Mouse (Mus musculus) urinary bladder, adult 2 months (tissue): Measurements from ENCODE around the gene Gm13275. TPM values are rescaled to one million over a fixed set of nuclear protein-coding genes. Genes with fewer than 3 reads are reported as not detected.
"Not testable (repeated sequence)": the region's sequence is repeated elsewhere in the genome, so short reads cannot be mapped to it uniquely, and the experiment has no call there.

Source experiments
- DNase-seq: peaks from one replicate; pipeline ENCODE4 v3.0.0; 2022; ENCODE audit warnings: low spot score
- polyA plus RNA-seq: library from polyadenylated mRNA; depleted of rRNA; stranded (reverse); fragments of >200 nt; gene quantifications from 2 replicates; pipeline ENCODE4 v1.2.3, GENCODE M21; 2012; rRNA removed

The Gm13275 gene
- polyA plus RNA-seq, result not detected in 2 replicates

DNA sequence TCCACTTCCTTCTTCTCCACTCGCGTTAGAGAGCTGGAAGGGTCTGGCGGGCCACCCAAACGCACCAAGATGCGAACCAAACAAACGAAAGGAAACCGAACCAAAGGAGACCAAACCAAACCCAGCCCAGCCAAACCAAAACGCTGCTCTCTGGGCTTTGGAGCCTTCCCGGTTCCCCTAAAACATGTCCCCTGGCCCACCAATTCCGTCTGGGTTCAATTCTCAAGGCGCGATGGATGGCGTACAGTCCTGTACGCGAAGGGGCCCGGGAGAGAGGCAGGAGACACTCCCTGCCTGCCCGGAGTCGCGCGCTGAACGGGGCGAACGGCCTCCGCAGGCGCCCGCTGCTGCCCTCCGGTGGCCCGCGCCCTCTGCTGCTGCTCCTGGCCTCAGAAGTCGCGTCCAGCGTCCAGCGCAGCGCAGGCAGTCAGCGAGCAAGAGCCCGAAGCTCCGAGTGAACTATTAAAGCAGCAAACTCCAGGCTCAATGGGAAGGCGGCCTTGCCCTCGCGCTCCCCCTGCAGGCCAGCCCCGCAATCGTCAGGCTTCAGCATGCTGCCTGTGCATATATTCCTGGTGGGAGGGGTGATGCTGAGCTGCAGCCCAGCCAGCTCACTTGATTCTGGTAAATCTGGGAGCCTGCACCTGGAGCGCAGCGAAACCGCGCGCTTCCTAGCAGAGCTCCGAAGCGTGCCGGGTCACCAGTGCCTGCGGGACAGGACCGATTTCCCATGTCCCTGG lies at the start of gene Gm13275:
TSS of gene Gm13275 (plus strand) at position 552 of the 740 bp plus-strand sequence.
- DNase-seq, result peak; percentile 89

DNA sequence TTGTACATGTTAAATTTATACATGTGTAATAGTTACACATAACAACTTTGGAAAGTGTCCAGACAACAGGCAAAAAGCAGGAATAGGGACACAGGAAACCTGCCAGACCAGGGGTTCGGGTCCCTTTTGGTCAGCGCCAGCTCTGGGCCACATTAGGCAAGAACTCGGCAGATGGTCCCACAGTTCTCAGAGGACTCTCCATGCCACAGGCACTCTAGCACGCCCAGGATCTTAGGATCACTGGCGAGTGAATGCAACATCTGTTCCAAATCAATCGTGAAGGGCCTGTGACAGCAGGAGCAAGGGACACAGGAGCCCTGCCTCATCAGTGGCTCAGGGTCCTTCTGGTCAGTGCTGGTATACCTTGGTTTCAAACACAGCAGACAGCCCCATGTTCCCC lies 44.4 kb upstream of the Gm13275 start:
- DNase-seq, result no peak

DNA sequence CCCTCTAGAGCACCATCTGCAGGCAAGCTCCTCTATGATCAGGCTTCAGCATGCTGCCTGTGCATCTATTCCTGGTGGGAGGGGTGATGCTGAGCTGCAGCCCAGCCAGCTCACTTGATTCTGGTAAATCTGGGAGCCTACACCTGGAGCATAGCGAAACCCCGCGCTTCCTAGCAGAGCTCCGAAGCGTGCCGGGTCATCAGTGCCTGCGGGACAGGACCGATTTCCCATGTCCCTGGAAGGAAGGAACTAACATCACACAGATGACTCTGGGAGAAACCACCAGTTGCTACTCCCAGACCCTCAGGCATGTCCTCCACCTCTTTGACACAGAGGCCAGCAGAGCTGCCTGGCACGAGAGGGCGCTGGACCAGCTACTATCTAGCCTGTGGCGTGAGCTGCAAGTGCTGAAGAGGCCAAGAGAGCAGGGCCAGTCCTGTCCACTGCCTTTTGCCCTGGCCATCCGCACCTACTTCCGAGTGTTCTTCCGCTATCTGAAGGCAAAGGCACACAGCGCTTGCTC lies 39.4 kb upstream of the Gm13275 start, which contains the start of gene Gm13271:
TSS of gene Gm13271 (plus strand) at position 51 of the 523 bp plus-strand sequence.
- DNase-seq, result peak; percentile 80

DNA sequence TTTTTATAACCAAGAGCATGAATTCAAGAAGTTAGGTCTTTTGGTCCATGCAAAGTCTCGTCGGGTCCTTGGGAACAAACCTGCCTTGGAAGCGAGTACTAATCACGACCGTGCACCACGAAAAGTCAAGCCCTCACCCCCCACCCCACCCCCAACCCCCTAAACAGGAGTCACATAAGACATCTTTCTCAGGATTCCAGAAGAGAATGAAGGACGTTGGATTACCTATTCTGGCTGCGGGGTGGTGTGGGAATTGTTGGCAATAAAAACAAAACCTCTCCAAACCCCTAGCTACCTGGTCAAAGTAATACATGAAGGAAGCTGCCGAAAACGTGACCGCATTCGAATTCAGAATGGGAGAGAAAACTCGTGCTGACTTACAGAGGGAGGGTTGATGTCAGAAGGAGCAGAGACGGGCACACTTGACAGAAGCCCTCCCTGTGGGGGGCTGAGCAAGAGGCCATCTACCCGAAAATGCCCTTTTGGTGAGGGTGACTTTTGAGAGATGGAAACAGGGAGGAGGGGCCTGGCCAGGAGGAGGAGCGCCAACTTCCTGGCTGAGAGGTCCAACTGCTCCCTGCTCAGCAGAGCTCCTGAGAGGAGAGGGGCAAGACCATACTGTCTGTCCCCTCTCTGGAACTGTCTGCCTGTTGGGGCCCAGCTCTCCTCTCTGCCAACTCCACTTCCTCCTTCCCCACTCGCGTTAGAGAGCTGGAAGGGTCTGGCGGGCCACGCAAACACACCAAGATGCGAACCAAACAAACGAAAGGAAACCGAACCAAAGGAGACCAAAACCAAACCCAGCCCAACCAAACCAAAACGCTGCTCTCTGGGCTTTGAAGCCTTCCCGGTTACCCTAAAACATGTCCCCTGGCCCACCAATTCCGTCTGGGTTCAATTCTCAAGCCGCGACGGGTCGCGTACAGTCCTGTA lies 37.4 kb upstream of the Gm13275 start:
- not testable (repeated sequence) for DNase-seq

DNA sequence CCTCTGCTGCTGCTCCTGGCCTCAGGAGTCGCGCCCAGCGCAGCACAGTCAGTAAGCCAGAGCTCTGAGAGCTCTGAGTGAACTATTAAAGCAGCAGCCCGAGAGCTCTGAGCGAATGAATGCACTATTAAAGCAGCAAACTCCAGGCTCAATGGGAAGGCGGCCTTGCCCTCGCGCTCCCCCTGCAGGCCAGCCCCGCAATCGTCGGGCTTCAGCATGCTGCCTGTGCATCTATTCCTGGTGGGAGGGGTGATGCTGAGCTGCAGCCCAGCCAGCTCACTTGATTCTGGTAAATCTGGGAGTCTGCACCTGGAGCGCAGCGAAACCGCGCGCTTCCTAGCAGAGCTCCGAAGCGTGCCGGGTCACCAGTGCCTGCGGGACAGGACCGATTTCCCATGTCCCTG lies 36.7 kb upstream of the Gm13275 start:
- DNase-seq, result peak; percentile 99

DNA sequence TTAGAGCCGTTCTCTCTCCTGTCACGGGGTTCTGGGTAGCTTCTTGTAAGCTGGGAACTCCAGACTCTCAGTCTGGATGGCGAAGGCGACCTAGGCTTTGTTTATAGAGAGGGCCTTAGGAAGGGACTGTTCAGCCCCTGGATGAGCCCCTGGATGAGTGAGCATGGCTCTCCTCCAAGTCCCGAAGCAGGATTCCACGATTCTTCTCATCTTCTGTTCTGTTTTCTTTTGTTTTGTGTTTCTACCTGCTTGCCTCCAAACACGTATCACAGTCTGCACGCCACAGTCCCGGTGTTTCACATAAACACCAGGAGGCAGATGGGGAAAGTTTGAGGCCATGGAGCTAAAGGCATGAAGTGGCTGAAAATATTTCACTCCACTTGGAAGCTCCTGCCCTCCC lies 35.5 kb upstream of the Gm13275 start:
- DNase-seq, result not testable (repeated sequence)

DNA sequence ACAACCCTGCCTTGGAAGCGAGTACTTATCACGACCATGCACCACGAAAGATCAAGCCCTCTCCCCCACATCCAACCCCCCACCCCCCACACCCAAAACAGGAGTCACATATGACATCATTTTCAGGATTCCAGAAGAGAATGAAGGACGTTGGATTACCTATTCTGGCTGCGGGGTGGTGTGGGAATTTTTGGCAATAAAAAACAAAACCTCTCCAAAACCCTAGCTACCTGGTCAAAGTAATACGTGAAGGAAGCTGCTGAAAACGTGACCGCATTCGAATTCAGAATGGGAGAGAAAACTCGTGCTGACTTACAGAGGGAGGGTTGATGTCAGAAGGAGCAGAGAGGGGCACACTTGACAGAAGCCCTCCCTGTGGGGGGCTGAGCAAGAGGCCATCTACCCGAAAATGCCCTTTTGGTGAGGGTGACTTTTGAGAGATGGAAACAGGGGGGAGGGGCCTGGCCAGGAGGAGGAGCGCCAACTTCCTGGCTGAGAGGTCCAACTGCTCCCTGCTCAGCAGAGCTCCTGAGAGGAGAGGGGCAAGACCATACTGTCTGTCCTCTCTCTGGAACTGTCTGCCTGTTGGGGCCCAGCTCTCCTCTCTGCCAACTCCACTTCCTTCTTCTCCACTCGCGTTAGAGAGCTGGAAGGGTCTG lies 34.5 kb upstream of the Gm13275 start, which contains the start of gene Gm13283:
TSS of gene Gm13283 (plus strand) at position 510 of the 659 bp plus-strand sequence.
- not testable (repeated sequence) for DNase-seq

DNA sequence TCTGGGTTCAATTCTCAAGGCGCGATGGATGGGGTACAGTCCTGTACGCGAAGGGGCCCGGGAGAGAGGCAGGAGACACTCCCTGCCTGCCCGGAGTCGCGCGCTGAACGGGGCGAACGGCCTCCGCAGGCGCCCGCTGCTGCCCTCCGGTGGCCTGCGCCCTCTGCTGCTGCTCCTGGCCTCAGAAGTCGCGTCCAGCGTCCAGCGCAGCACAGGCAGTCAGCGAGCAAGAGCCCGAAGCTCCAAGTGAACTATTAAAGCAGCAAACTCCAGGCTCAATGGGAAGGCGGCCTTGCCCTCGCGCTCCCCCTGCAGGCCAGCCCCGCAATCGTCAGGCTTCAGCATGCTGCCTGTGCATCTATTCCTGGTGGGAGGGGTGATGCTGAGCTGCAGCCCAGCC lies 33.9 kb upstream of the Gm13275 start:
- peak; percentile 47 for DNase-seq

DNA sequence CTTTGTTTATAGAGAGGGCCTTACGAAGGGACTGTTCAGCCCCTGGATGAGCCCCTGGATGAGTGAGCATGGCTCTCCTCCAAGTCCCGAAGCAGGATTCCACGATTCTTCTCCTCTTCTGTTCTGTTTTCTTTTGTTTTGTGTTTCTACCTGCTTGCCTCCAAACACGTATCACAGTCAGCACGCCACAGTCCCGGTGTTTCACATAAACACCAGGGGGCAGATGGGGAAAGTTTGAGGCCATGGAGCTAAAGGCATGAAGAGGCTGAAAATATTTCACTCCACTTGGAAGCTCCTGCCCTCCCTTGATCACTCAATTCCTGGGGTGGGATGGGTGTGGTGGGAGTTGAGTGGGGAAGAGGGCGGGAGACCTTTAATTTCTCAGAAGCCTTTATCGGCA lies 32.5 kb upstream of the Gm13275 start:
- DNase-seq, result peak; percentile 83

DNA sequence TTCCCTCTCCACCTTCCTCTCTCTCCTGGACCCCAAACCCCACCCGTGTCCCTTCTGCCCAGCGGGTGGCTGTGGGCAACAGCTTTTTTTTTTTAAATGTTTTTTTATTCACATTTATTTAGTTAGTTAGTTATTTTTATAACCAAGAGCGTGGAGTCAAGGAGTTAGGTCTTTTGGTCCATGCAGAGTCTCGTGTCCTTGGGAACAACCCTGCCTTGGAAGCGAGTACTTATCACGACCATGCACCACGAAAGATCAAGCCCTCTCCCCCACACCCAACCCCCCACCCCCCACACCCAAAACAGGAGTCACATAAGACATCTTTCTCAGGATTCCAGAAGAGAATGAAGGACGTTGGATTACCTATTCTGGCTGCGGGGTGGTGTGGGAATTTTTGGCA lies 31.9 kb upstream of the Gm13275 start:
- peak; percentile 36 for DNase-seq

DNA sequence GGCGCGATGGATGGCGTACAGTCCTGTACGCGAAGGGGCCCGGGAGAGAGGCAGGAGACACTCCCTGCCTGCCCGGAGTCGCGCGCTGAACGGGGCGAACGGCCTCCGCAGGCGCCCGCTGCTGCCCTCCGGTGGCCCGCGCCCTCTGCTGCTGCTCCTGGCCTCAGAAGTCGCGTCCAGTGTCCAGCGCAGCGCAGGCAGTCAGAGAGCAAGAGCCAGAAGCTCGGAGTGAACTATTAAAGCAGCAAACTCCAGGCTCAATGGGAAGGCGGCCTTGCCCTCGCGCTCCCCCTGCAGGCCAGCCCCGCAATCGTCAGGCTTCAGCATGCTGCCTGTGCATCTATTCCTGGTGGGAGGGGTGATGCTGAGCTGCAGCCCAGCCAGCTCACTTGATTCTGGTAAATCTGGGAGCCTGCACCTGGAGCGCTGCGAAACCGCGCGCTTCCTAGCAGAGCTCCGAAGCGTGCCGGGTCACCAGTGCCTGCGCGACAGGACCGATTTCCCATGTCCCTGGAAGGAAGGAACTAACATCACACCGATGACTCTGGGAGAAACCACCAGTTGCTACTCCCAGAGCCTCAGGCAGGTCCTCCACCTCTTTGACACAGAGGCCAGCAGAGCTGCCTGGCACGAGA lies 30.8 kb upstream of the Gm13275 start:
- not testable (repeated sequence) for DNase-seq

DNA sequence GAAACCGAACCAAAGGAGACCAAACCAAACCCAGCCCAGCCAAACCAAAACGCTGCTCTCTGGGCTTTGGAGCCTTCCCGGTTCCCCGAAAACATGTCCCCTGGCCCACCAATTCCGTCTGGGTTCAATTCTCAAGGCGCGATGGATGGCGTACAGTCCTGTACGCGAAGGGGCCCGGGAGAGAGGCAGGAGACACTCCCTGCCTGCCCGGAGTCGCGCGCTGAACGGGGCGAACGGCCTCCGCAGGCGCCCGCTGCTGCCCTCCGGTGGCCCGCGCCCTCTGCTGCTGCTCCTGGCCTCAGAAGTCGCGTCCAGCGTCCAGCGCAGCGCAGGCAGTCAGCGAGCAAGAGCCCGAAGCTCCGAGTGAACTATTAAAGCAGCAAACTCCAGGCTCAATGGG lies 20.8 kb upstream of the Gm13275 start, which contains the start of gene Gm13290:
TSS of gene Gm13290 (plus strand) at position 301 of the 400 bp plus-strand sequence.
- DNase-seq, result not testable (repeated sequence)

DNA sequence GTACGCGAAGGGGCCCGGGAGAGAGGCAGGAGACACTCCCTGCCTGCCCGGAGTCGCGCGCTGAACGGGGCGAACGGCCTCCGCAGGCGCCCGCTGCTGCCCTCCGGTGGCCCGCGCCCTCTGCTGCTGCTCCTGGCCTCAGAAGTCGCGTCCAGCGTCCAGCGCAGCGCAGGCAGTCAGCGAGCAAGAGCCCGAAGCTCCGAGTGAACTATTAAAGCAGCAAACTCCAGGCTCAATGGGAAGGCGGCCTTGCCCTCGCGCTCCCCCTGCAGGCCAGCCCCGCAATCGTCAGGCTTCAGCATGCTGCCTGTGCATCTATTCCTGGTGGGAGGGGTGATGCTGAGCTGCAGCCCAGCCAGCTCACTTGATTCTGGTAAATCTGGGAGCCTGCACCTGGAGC lies 17.7 kb upstream of the Gm13275 start, which contains the start of gene Gm13289:
TSS of gene Gm13289 (plus strand) at position 301 of the 400 bp plus-strand sequence.
- not testable (repeated sequence) for DNase-seq

DNA sequence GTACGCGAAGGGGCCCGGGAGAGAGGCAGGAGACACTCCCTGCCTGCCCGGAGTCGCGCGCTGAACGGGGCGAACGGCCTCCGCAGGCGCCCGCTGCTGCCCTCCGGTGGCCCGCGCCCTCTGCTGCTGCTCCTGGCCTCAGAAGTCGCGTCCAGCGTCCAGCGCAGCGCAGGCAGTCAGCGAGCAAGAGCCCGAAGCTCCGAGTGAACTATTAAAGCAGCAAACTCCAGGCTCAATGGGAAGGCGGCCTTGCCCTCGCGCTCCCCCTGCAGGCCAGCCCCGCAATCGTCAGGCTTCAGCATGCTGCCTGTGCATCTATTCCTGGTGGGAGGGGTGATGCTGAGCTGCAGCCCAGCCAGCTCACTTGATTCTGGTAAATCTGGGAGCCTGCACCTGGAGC lies 14.7 kb upstream of the Gm13275 start, which contains the start of gene Gm13272:
TSS of gene Gm13272 (plus strand) at position 301 of the 400 bp plus-strand sequence.
- DNase-seq, result not testable (repeated sequence)

DNA sequence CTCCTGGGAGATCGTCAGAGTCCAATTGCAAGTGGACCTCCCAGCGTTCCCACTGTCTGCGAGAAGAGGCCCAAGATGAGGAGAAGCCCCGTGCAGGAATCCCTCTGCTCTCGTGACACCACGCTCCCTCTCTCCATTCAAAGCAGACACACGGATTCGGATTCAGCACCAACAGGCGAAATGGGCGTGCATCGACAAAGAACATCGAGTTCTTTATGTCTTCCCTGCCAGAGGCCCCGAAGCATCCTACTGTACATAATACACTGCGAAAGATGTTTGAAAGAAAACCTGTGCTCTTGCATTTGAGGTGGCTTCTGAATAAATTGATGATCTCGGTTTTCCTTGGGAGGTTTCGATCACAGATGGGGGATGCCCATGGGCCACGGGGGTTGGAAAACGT lies 14.0 kb upstream of the Gm13275 start:
- DNase-seq, result not testable (repeated sequence)

DNA sequence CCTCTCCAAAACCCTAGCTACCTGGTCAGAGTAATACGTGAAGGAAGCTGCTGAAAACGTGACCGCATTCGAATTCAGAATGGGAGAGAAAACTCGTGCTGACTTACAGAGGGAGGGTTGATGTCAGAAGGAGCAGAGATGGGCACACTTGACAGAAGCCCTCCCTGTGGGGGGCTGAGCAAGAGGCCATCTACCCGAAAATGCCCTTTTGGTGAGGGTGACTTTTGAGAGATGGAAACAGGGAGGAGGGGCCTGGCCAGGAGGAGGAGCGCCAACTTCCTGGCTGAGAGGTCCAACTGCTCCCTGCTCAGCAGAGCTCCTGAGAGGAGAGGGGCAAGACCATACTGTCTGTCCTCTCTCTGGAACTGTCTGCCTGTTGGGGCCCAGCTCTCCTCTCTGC lies 12.5 kb upstream of the Gm13275 start, which contains the start of gene Ifnz:
TSS of gene Ifnz (plus strand) at position 301 of the 400 bp plus-strand sequence.
- not testable (repeated sequence) for DNase-seq

DNA sequence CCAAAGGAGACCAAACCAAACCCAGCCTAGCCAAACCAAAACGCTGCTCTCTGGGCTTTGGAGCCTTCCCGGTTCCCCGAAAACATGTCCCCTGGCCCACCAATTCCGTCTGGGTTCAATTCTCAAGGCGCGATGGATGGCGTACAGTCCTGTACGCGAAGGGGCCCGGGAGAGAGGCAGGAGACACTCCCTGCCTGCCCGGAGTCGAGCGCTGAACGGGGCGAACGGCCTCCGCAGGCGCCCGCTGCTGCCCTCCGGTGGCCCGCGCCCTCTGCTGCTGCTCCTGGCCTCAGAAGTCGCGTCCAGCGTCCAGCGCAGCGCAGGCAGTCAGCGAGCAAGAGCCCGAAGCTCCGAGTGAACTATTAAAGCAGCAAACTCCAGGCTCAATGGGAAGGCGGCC lies 12.0 kb upstream of the Gm13275 start:
- DNase-seq, result not testable (repeated sequence)

DNA sequence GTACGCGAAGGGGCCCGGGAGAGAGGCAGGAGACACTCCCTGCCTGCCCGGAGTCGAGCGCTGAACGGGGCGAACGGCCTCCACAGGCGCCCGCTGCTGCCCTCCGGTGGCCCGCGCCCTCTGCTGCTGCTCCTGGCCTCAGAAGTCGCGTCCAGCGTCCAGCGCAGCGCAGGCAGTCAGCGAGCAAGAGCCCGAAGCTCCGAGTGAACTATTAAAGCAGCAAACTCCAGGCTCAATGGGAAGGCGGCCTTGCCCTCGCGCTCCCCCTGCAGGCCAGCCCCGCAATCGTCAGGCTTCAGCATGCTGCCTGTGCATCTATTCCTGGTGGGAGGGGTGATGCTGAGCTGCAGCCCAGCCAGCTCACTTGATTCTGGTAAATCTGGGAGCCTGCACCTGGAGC lies 8.9 kb upstream of the Gm13275 start, which contains the start of gene Gm13276:
TSS of gene Gm13276 (plus strand) at position 301 of the 400 bp plus-strand sequence.
- not testable (repeated sequence) for DNase-seq

DNA sequence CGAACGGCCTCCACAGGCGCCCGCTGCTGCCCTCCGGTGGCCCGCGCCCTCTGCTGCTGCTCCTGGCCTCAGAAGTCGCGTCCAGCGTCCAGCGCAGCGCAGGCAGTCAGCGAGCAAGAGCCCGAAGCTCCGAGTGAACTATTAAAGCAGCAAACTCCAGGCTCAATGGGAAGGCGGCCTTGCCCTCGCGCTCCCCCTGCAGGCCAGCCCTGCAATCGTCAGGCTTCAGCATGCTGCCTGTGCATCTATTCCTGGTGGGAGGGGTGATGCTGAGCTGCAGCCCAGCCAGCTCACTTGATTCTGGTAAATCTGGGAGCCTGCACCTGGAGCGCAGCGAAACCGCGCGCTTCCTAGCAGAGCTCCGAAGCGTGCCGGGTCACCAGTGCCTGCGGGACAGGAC lies 5.9 kb upstream of the Gm13275 start, which contains the start of gene Gm13277:
TSS of gene Gm13277 (plus strand) at position 231 of the 400 bp plus-strand sequence.
- not testable (repeated sequence) for DNase-seq

DNA sequence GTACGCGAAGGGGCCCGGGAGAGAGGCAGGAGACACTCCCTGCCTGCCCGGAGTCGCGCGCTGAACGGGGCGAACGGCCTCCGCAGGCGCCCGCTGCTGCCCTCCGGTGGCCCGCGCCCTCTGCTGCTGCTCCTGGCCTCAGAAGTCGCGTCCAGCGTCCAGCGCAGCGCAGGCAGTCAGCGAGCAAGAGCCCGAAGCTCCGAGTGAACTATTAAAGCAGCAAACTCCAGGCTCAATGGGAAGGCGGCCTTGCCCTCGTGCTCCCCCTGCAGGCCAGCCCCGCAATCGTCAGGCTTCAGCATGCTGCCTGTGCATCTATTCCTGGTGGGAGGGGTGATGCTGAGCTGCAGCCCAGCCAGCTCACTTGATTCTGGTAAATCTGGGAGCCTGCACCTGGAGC lies 3.0 kb upstream of the Gm13275 start, which contains the start of gene Gm13278:
TSS of gene Gm13278 (plus strand) at position 301 of the 400 bp plus-strand sequence.
- DNase-seq, result not testable (repeated sequence)
